Mouse (Mus musculus) lung, adult 2 months (tissue): ENCODE results near the gene Klhdc4.

Experiments
- CTCF ChIP-seq: fragments of 200-500 bp; IDR thresholded peaks from 2 replicates; pipeline ENCODE4 v1.5.1; 2011; ENCODE audit warnings: mild to moderate bottlenecking, low read length, control low read depth; ENCODE audit not compliant: insufficient read depth
- POLR2A ChIP-seq: fragments of 200-500 bp; IDR thresholded peaks from 2 replicates; pipeline ENCODE4 v1.6.1; 2011; ENCODE audit warnings: low read depth, mild to moderate bottlenecking, control low read depth, low read length, borderline replicate concordance; ENCODE audit errors: extremely low read depth

DNA sequence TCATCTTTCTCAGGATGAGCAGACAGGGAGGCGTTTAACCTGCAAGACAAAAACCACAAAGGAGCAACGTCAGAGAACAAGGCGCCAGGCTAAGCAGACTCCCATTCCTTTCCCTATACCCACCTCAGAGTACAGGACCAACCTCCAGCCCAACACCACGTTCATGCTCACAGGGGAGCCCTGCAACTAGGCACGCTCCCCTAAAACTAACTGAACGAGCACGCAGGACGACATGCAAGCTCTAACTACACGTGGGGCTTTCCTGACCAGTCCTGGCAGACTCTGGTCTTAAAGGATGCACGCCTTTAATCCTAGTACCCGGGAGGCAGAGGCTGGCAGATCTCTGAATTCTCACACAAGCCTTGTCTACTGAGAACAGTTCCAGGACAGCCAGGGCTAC is 8.0 kb downstream of the Klhdc4 start:
- TF ChIP-seq CTCF (no peak), POLR2A (no peak)
